Mouse (Mus musculus) CH12.LX (cell line): Measurements from ENCODE around the gene Anp32e. TPM values are rescaled to one million over a fixed set of nuclear protein-coding genes. Genes with fewer than 3 reads are reported as not detected.

Experiments
- DNase-seq: peaks from one replicate; pipeline ENCODE4 v3.0.0-alpha.2; 2013; ENCODE audit errors: extremely low read depth
- H3K27ac ChIP-seq: 2 replicates; pipeline ENCODE4 v1.5.1; 2012; ENCODE audit warnings: low read depth, mild to moderate bottlenecking, control low read depth, moderate library complexity; ENCODE audit not compliant: insufficient read depth
- H3K27me3 ChIP-seq: replicated peaks from 2 replicates; pipeline ENCODE3; 2012; ENCODE audit warnings: inconsistent platforms
- H3K36me3 ChIP-seq, 2 experiments: replicated peaks in 1 of 2; 2 replicates each; pipeline versions ENCODE3 to v1.6.1; 2012; ENCODE audit warnings: inconsistent platforms in 1 of 2, low read length in 1 of 2, mild to moderate bottlenecking in 1 of 2, mixed read lengths in 1 of 2, moderate library complexity in 1 of 2; ENCODE audit not compliant: control insufficient read depth in 1 of 2, insufficient read depth in 1 of 2
- H3K4me1 ChIP-seq, 2 experiments: 2 replicates each; pipeline ENCODE4 v1.6.1; 2012; ENCODE audit warnings: inconsistent platforms in 1 of 2, moderate library complexity in 1 of 2; ENCODE audit not compliant: insufficient read depth in 2 of 2, control insufficient read depth in 1 of 2
- H3K4me2 ChIP-seq: 2 replicates; pipeline ENCODE4 v1.6.1; 2012; ENCODE audit warnings: low read depth, mild to moderate bottlenecking, control low read depth; ENCODE audit not compliant: poor library complexity, insufficient read depth, severe bottlenecking
- H3K4me3 ChIP-seq, 3 experiments: fragments of 150-350 bp in 1 of 3; sonication (generic) in 1 of 3; replicated peaks in 1 of 3; 2 replicates each; pipeline versions ENCODE3 to v1.5.1; 2011 to 2012; ENCODE audit warnings: low read depth in 2 of 3, low read length in 2 of 3, mild to moderate bottlenecking in 2 of 3, moderate library complexity in 2 of 3, control low read depth in 1 of 3, improper control_type of control experiment in 1 of 3, inconsistent platforms in 1 of 3, mixed read lengths in 1 of 3; ENCODE audit not compliant: poor library complexity in 1 of 3
- H3K79me2 ChIP-seq: replicated peaks from 2 replicates; pipeline ENCODE4 v1.6.1; 2012; ENCODE audit warnings: mild to moderate bottlenecking, moderate library complexity; ENCODE audit not compliant: control insufficient read depth, poor library complexity, insufficient read depth, severe bottlenecking; ENCODE audit errors: extremely low read depth
- H3K9ac ChIP-seq: 2 replicates; pipeline ENCODE4 v1.6.1; 2012; ENCODE audit warnings: low read depth, mild to moderate bottlenecking, control low read depth, moderate library complexity; ENCODE audit not compliant: insufficient read depth
- H3K9me3 ChIP-seq: replicated peaks from 2 replicates; pipeline ENCODE3; 2012; ENCODE audit warnings: low read length, inconsistent platforms, mixed read lengths
- CTCF ChIP-seq, 2 experiments: IDR thresholded peaks in 1 of 2; conservative IDR thresholded peaks in 1 of 2; 2 replicates each; pipeline ENCODE4 v1.5.1; 2011 to 2012; ENCODE audit warnings: low read depth in 2 of 2, low read length in 2 of 2, improper control_type of control experiment in 1 of 2, inconsistent platforms in 1 of 2, mild to moderate bottlenecking in 1 of 2, moderate library complexity in 1 of 2
- E2F4 ChIP-seq: IDR thresholded peaks from 2 replicates; pipeline ENCODE4 v1.6.1; 2011; ENCODE audit warnings: low read depth, low read length, improper control_type of control experiment; ENCODE audit not compliant: insufficient replicate concordance
- ELF1 ChIP-seq: IDR thresholded peaks from 2 replicates; pipeline ENCODE4 v1.6.1; 2014; ENCODE audit warnings: low read depth, mild to moderate bottlenecking, inconsistent platforms, low read length, improper control_type of control experiment
- ETS1 ChIP-seq: conservative IDR thresholded peaks from 2 replicates; pipeline ENCODE4 v1.6.1; 2012; ENCODE audit warnings: low read depth, mild to moderate bottlenecking, inconsistent platforms, low read length, improper control_type of control experiment, moderate library complexity
- GABPA ChIP-seq: IDR thresholded peaks from 2 replicates; pipeline ENCODE4 v1.6.1; 2012; ENCODE audit warnings: low read depth, low read length, improper control_type of control experiment, inconsistent platforms; ENCODE audit not compliant: insufficient replicate concordance
- HCFC1 ChIP-seq: IDR thresholded peaks from 2 replicates; pipeline ENCODE4 v1.6.1; 2012; ENCODE audit warnings: low read depth, mild to moderate bottlenecking, inconsistent platforms, low read length, improper control_type of control experiment
- IRF4 ChIP-seq: IDR thresholded peaks from 2 replicates; pipeline ENCODE4 v1.6.1; 2014; ENCODE audit warnings: low read depth, mild to moderate bottlenecking, inconsistent platforms, low read length, improper control_type of control experiment
- JUN ChIP-seq: IDR thresholded peaks from 2 replicates; pipeline ENCODE4 v1.6.1; 2011; ENCODE audit warnings: low read depth, mild to moderate bottlenecking, low read length, improper control_type of control experiment, moderate library complexity; ENCODE audit not compliant: insufficient read depth
- MAX ChIP-seq: IDR thresholded peaks from 2 replicates; pipeline ENCODE4 v1.6.1; 2011; ENCODE audit warnings: low read length, improper control_type of control experiment
- MAZ ChIP-seq: IDR thresholded peaks from 2 replicates; pipeline ENCODE4 v1.6.1; 2012; ENCODE audit warnings: low read depth, mild to moderate bottlenecking, inconsistent platforms, low read length, improper control_type of control experiment, moderate library complexity
- MEF2A ChIP-seq: IDR thresholded peaks from 2 replicates; pipeline ENCODE4 v1.6.1; 2014; ENCODE audit warnings: low read depth, mild to moderate bottlenecking, inconsistent platforms, low read length, improper control_type of control experiment, borderline replicate concordance
- MXI1 ChIP-seq: IDR thresholded peaks from 2 replicates; pipeline ENCODE4 v1.6.1; 2011; ENCODE audit warnings: mild to moderate bottlenecking, low read depth, low read length, improper control_type of control experiment
- NRF1 ChIP-seq: IDR thresholded peaks from 2 replicates; pipeline ENCODE4 v1.6.1; 2014; ENCODE audit warnings: low read depth, mild to moderate bottlenecking, inconsistent platforms, low read length, improper control_type of control experiment, moderate library complexity
- PAX5 ChIP-seq: IDR thresholded peaks from 2 replicates; pipeline ENCODE4 v1.6.1; 2012; ENCODE audit warnings: low read length, inconsistent platforms, mixed read lengths
- POLR2AphosphoS2 ChIP-seq: IDR thresholded peaks from 2 replicates; pipeline ENCODE4 v1.6.1; 2011; ENCODE audit warnings: low read depth, low read length, improper control_type of control experiment
- RAD21 ChIP-seq: IDR thresholded peaks from 2 replicates; pipeline ENCODE4 v1.6.1; 2011; ENCODE audit warnings: low read depth, mild to moderate bottlenecking, low read length, improper control_type of control experiment, moderate library complexity
- SMC3 ChIP-seq: IDR thresholded peaks from 2 replicates; pipeline ENCODE4 v1.6.1; 2011; ENCODE audit warnings: low read depth, low read length, improper control_type of control experiment
- UBTF ChIP-seq: IDR thresholded peaks from 2 replicates; pipeline ENCODE4 v1.6.1; 2012; ENCODE audit warnings: low read depth, mild to moderate bottlenecking, inconsistent platforms, low read length, improper control_type of control experiment, moderate library complexity
- ZKSCAN1 ChIP-seq: IDR thresholded peaks from 2 replicates; pipeline ENCODE4 v1.6.1; 2012; ENCODE audit warnings: low read depth, inconsistent platforms, low read length, improper control_type of control experiment, borderline replicate concordance
- ZMIZ1 ChIP-seq: IDR thresholded peaks from 2 replicates; pipeline ENCODE4 v1.6.1; 2012; ENCODE audit warnings: low read depth, mild to moderate bottlenecking, inconsistent platforms, low read length, improper control_type of control experiment
- dilution Hi-C: fragments of 300-500 bp; cut with MboI; formaldehyde crosslinking; loops from 2 replicates; pipeline ENCODE4 v1.14.3; 2020; ENCODE audit warnings: low sequenced_read_pairs; ENCODE audit not compliant: extremely low pct_unique_long_range_greater_than_20kb, extremely low pct_ligation_motif_present
- in situ Hi-C: fragments of 300-500 bp; cut with MboI; formaldehyde crosslinking; loops from 3 replicates; pipeline ENCODE4 v1.14.3; 2019; ENCODE audit warnings: low sequenced_read_pairs, low pct_ligation_motif_present, low pct_unique_long_range_greater_than_20kb, mixed read lengths
- polyA plus RNA-seq: library from polyadenylated mRNA; unstranded; fragments of >175 nt; gene quantifications from 2 replicates; pipeline ENCODE4 v1.2.1, GENCODE M21; 2012; ENCODE audit warnings: low read depth; ENCODE audit not compliant: insufficient read length
- total RNA-seq, 2 experiments: library from RNA; depleted of rRNA; stranded (reverse); fragments of 300-350 nt in 1 of 2; fragments of >200 nt in 1 of 2; gene quantifications; 2 replicates each; pipeline ENCODE4 v1.2.3; 2012 to 2014

Gene Anp32e
- total and polyA plus RNA-seq, 3 experiments: 74.2 to 439 (median 85.2) TPM

DNA sequence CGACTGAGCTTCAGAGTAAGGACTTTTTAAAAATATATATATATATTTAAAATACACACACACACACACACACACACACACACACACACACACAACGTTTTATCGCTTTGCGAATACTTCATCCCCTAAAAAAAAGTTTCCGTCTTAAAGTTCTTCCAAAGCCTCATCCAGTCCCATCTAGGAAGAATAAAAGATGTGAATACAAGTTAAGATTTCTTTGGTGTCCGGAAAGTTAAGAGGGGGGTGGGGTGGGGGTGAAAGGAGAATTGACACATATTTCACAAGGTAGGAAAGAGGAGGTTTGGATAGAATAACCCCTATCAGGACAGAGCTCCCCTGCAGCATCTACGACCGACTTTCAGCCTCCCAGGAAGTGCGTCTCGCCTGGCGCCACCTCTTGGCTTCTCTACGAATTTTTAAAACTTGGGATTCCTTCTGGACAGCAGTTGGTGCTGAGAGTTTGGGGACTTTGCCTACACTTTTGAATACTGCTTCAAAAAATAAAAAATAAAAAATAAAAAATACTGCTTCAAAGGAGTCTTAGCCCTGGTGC lies 23.0 kb upstream of the Anp32e start:
- H3K4me1 ChIP-seq: peaks cover 7 to 12% of the 10 kb centered on the region in 2 experiments
- no peak for TF ChIP-seq ZKSCAN1
- TF ChIP-seq GABPA: no peak
- TF ChIP-seq ZMIZ1: no peak
- no peak for TF ChIP-seq PAX5
- TF ChIP-seq HCFC1: no peak
- TF ChIP-seq SMC3: peak; percentile 59
- no peak for TF ChIP-seq IRF4
- peak; percentile 31 for TF ChIP-seq RAD21
- peak; percentile 83 for TF ChIP-seq ELF1
- TF ChIP-seq POLR2AphosphoS2: no peak
- TF ChIP-seq NRF1: no peak
- TF ChIP-seq JUN: no peak
- no peak for TF ChIP-seq ETS1
- peak in 1 of 2 experiments; percentile 74; a peak in 3 of 4 replicates for TF ChIP-seq CTCF (conservative IDR thresholded peaks at IDR 0.05 in 1 of 2, IDR thresholded peaks at IDR 0.05 in 1 of 2; ENCODE audit: low read depth in 2 of 2, low read length in 2 of 2)
- TF ChIP-seq E2F4: no peak

DNA sequence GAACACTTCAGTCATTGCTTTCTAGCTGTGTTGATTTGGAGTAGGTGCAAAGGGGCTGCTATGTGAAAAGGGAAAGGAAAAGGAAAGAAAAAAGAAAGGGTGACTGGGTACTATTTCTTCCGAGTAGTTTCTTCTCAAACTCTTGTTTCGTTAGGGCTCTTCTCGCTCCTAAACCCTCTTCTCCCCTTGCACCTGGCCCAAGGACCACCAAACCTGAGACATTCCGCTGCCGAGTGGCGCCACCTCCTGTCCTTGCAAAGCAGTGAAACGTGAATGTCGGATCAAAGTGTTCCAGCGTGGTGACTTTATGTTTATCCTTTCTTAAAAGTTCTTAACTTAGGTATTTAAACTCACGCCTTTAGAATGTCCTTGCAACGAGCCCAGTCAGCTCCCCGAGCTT lies 22.2 kb upstream of the Anp32e start:
- no peak overlapping the region for H3K27ac ChIP-seq
- no peak for DNase-seq
- no peak for TF ChIP-seq MEF2A
- TF ChIP-seq RAD21: peak; percentile 79
- no peak for TF ChIP-seq POLR2AphosphoS2
- TF ChIP-seq MAZ: no peak
- 0 out of 2 replicates have a peak, but pooled peaks have one; percentile 19 for TF ChIP-seq MXI1
- TF ChIP-seq SMC3: peak; percentile 88
- no peak for TF ChIP-seq MAX
- no peak for TF ChIP-seq UBTF
- TF ChIP-seq CTCF (conservative IDR thresholded peaks at IDR 0.05 in 1 of 2, IDR thresholded peaks at IDR 0.05 in 1 of 2; ENCODE audit: low read depth in 2 of 2, low read length in 2 of 2): peak in 1 of 2 experiments; percentile 92; a peak in 3 of 4 replicates
- TF ChIP-seq, all 38 proteins: peak for 4
- H3K9ac ChIP-seq: peak overlapping the region; percentile 64; the same call in 1 of the 2 replicates
- peak overlapping the region; percentile 100 for H3K4me2 ChIP-seq
- in situ Hi-C loops: no loop called here
- peaks cover 7 to 12% of the 10 kb centered on the region in 2 experiments for H3K4me1 ChIP-seq
- H3K79me2 ChIP-seq: no peaks in the 10 kb centered on the region
- peaks cover 12% of the 10 kb centered on the region for H3K27me3 ChIP-seq
- peak overlapping the region; percentile 31 to 45 (median 34) for H3K4me3 ChIP-seq
- no peaks in the 10 kb centered on the region for H3K36me3 ChIP-seq
- dilution Hi-C loops: no loop called here
- H3K9me3 ChIP-seq: no peaks in the 10 kb centered on the region

More for the DNA sequence above, 23.0 kb upstream of the Anp32e start:
- H3K4me3 ChIP-seq: peak overlapping the region in 1 of 3 experiments; percentile 21
- H3K36me3 ChIP-seq: peaks cover 0 to 2% of the 10 kb centered on the region in 2 experiments
- dilution Hi-C loops (no loop called here), in situ Hi-C loops (no loop called here)
- H3K9me3 ChIP-seq: no peaks in the 10 kb centered on the region
- peaks cover 12% of the 10 kb centered on the region for H3K27me3 ChIP-seq
- H3K4me2 ChIP-seq: peak overlapping the region; percentile 100
- H3K79me2 ChIP-seq: no peaks in the 10 kb centered on the region
- DNase-seq: no peak
- peak overlapping the region; percentile 64; the same call in 1 of the 2 replicates for H3K9ac ChIP-seq
- no peak overlapping the region for H3K27ac ChIP-seq
